Mouse (Mus musculus): ENCODE data around the gene Bloc1s4. TPM values are rescaled to one million over a fixed set of nuclear protein-coding genes. Genes with fewer than 3 reads are reported as not detected.

The Bloc1s4 gene
- polyA plus RNA-seq, 1 experiment from 2014 or later: 16.3 TPM

DNA sequence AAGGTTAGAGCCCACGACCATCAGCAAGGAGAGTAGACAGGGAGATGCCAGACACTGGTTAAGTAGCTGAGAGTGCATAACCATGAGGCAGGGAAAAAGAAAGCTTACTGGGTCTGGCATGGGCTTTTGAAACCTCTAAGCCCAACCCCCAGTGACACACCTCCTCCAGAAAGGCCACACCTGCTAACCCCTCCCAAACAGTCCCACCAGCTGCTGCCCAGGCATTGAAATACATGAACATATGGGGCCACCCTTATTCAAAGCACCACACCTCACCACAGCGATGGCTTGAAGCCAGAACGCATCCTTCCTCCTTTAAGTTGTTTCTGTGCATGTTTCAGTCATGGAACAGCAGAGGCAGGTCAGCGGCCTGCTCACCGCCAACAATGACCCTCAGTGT, 24.1 kb upstream of the Bloc1s4 start:
- Histone ChIP-seq H3K9me3 (replicated peaks) (no peaks in the 10 kb centered on the region), H3K4me3 (replicated peaks) (no peak overlapping the region), H3K9ac (no peak overlapping the region), H3K27ac (replicated peaks) (no peak overlapping the region), H3K27me3 (no peaks in the 10 kb centered on the region), H3K36me3 (replicated peaks) (no peaks in the 10 kb centered on the region), H3K4me2 (no peak overlapping the region), H3K4me1 (replicated peaks) (no peaks in the 10 kb centered on the region)
- no peak for ATAC-seq (ENCODE audit: insufficient read depth)
- WGBS (ENCODE audit: insufficient replicate concordance): 68% methylated on average over 5 of the region's 5 CpGs

GRCm38 (mm10) chr5:36769603-36770002, 21.2 kb upstream of the Bloc1s4 start:
- no peak overlapping the region for H3K9ac ChIP-seq
- H3K9me3 ChIP-seq (replicated peaks): no peaks in the 10 kb centered on the region
- WGBS (ENCODE audit: insufficient replicate concordance): 32% methylated on average over 3 of the region's 3 CpGs

GRCm38 (mm10) chr5:36766958-36767703, 18.7 kb upstream of the Bloc1s4 start:
- ATAC-seq (ENCODE audit: insufficient read depth): no peak
- no peaks in the 10 kb centered on the region; the same call in 1 of the 2 replicates for H3K4me1 ChIP-seq (replicated peaks)
- no peak overlapping the region for H3K4me2 ChIP-seq
- H3K9ac ChIP-seq: no peak overlapping the region
- H3K4me3 ChIP-seq (replicated peaks): no peak overlapping the region
- H3K9me3 ChIP-seq (replicated peaks): no peaks in the 10 kb centered on the region
- H3K27ac ChIP-seq (replicated peaks): no peak overlapping the region
- no peaks in the 10 kb centered on the region for H3K27me3 ChIP-seq
- no peaks in the 10 kb centered on the region for H3K36me3 ChIP-seq (replicated peaks)
- WGBS (ENCODE audit: insufficient replicate concordance): 16% methylated on average over 10 of the region's 10 CpGs

More at GRCm38 (mm10) chr5:36769603-36770002, 21.2 kb upstream of the Bloc1s4 start:
- Histone ChIP-seq H3K4me3 (replicated peaks) (no peak overlapping the region), H3K4me1 (replicated peaks) (no peaks in the 10 kb centered on the region), H3K27me3 (no peaks in the 10 kb centered on the region), H3K4me2 (no peak overlapping the region), H3K36me3 (replicated peaks) (no peaks in the 10 kb centered on the region), H3K27ac (replicated peaks) (no peak overlapping the region)
- ATAC-seq (ENCODE audit: insufficient read depth): no peak

DNA sequence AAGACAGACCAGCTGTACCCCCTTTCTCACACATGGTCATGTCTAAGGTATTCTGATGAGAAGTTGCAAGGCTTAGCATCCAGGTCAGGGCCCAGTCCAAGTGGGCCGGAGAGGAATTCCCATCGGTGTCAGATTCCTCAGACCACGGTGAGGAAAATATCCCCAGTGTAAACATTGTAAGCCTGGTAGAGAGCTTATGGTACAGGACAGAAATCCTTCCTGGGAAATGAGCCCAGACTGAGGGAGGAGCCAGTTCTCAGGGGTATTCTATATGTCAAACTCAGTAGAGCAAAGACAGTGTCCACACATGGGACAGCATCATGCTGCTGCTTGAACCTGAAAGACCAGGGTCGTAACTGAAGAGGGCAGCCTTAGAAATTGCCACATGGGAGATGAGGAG, 11.4 kb upstream of the Bloc1s4 start:
- ATAC-seq (ENCODE audit: insufficient read depth): no peak
- no peaks in the 10 kb centered on the region; the same call in 1 of the 2 replicates for H3K4me1 ChIP-seq (replicated peaks)
- WGBS (ENCODE audit: insufficient replicate concordance): 64% methylated on average over 4 of the region's 4 CpGs
- no peaks in the 10 kb centered on the region for H3K36me3 ChIP-seq (replicated peaks)
- no peak overlapping the region for H3K27ac ChIP-seq (replicated peaks)
- H3K4me2 ChIP-seq: no peak overlapping the region
- H3K9ac ChIP-seq: no peak overlapping the region
- no peaks in the 10 kb centered on the region for H3K9me3 ChIP-seq (replicated peaks)
- H3K4me3 ChIP-seq (replicated peaks): no peak overlapping the region
- peaks cover 3% of the 10 kb centered on the region; the same call in 1 of the 2 replicates for H3K27me3 ChIP-seq

- H3K9me3 ChIP-seq (replicated peaks): no peaks in the 10 kb centered on the region
- ATAC-seq (ENCODE audit: insufficient read depth): no peak
- no peaks in the 10 kb centered on the region for H3K36me3 ChIP-seq (replicated peaks)
- H3K27me3 ChIP-seq: peaks cover 16% of the 10 kb centered on the region; the same call in 1 of the 2 replicates
- no peak overlapping the region for H3K4me2 ChIP-seq
- 66% methylated on average over 5 of the region's 5 CpGs for WGBS (ENCODE audit: insufficient replicate concordance)
- no peak overlapping the region for H3K4me3 ChIP-seq (replicated peaks)
- no peak overlapping the region for H3K9ac ChIP-seq
- H3K27ac ChIP-seq (replicated peaks): no peak overlapping the region
- H3K4me1 ChIP-seq (replicated peaks): no peaks in the 10 kb centered on the region
These were observed 8.6 kb upstream of the Bloc1s4 start for GRCm38 (mm10) chr5:36757033-36757432.

- Histone ChIP-seq H3K4me2 (no peak overlapping the region), H3K27me3 (peaks cover 23% of the 10 kb centered on the region; the same call in 1 of the 2 replicates), H3K9ac (no peak overlapping the region), H3K9me3 (replicated peaks) (no peaks in the 10 kb centered on the region), H3K4me3 (replicated peaks) (no peak overlapping the region), H3K27ac (replicated peaks) (no peak overlapping the region), H3K36me3 (replicated peaks) (no peaks in the 10 kb centered on the region), H3K4me1 (replicated peaks) (peaks cover 28% of the 10 kb centered on the region)
- WGBS (ENCODE audit: insufficient replicate concordance): 58% methylated on average over 9 of the region's 9 CpGs
- ATAC-seq (ENCODE audit: insufficient read depth): no peak
These were observed 1.9 kb upstream of the Bloc1s4 start for GRCm38 (mm10) chr5:36750119-36751078.

DNA sequence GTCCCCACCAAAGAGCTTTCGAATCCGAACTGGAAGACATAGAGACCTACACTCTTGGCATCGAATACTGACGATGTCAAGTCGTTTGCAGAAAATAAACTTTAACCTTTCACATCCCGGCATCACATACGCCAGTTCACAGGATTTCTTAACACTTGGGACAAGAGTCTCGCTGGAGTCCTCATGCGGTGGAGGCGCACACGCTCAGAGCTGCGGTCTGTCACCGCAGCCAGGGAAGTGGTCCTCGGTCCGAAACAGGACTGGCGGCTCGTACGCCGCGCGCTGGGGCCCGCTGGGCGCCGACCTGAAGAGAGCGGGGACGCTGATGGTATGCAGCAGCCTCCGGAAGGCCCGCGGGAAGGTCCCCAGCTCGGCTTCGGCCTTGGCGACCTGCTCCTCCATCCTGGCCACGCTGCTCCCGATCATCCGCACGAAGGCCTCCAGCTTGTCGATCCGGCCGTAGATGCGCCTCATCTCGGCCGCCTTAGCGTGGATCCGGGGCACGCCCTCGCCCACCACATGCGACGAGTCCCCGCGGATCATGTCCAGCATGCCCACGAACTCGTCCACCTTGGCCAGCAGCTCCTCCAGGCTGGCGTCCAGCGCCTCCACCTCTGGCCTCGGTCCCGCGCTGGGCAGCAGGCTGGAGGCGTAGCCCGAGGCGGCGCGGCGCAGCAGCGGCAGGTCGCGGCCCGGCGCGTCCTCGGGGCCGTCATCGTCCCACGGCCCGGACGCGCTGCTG, 485 bp downstream of the Bloc1s4 start:
- WGBS (ENCODE audit: insufficient replicate concordance): 2% methylated on average over 76 of the region's 76 CpGs
- H3K27me3 ChIP-seq: peaks cover 12% of the 10 kb centered on the region; the same call in 1 of the 2 replicates
- H3K9ac ChIP-seq: peak overlapping the region; percentile 93
- H3K4me2 ChIP-seq: peak overlapping the region; percentile 93
- no peaks in the 10 kb centered on the region for H3K9me3 ChIP-seq (replicated peaks)
- H3K4me3 ChIP-seq (replicated peaks): peak overlapping the region; percentile 98
- H3K4me1 ChIP-seq (replicated peaks): peaks cover 30% of the 10 kb centered on the region
- ATAC-seq (ENCODE audit: insufficient read depth): peak; percentile 72
- peak overlapping the region; percentile 74 for H3K27ac ChIP-seq (replicated peaks)
- H3K36me3 ChIP-seq (replicated peaks): no peaks in the 10 kb centered on the region

DNA sequence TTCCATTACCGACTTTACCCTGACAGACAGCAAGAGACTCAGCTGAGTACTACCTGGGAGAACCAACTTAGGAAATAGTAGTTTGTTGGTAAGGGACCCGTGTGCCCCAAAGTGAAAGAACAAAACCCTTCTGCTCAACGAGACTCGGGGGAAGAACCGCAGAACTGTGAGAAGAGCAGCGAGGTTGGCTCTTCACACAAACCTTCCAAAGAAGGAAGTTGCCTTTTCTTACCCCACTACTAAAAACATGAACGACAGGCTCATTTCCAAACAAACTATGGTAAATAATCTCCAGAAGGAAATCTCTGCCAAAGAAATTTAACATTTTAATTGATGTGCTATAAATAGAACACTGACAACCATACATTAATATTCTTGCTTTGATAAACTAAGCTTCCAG, 1.4 kb downstream of the Bloc1s4 start:
- ATAC-seq (ENCODE audit: insufficient read depth): no peak
- peak overlapping the region; percentile 98 for H3K4me3 ChIP-seq (replicated peaks)
- peaks cover 36% of the 10 kb centered on the region for H3K4me1 ChIP-seq (replicated peaks)
- H3K4me2 ChIP-seq: peak overlapping the region; percentile 93
- peaks cover 10% of the 10 kb centered on the region; the same call in 1 of the 2 replicates for H3K27me3 ChIP-seq
- 38% methylated on average over 7 of the region's 7 CpGs for WGBS (ENCODE audit: insufficient replicate concordance)
- peak overlapping the region; percentile 30 for H3K9ac ChIP-seq
- H3K9me3 ChIP-seq (replicated peaks): no peaks in the 10 kb centered on the region
- H3K36me3 ChIP-seq (replicated peaks): no peaks in the 10 kb centered on the region
- H3K27ac ChIP-seq (replicated peaks): no peak overlapping the region

- WGBS (ENCODE audit: insufficient replicate concordance): 37% methylated on average over 16 of the region's 16 CpGs
- no peaks in the 10 kb centered on the region for H3K27me3 ChIP-seq
- H3K36me3 ChIP-seq (replicated peaks): no peaks in the 10 kb centered on the region
- H3K4me3 ChIP-seq (replicated peaks): peak overlapping the region; percentile 15
- H3K4me1 ChIP-seq (replicated peaks): peaks cover 68% of the 10 kb centered on the region
- no peaks in the 10 kb centered on the region for H3K9me3 ChIP-seq (replicated peaks)
- no peak for ATAC-seq (ENCODE audit: insufficient read depth)
- H3K4me2 ChIP-seq: peak overlapping the region; percentile 42
- no peak overlapping the region for H3K9ac ChIP-seq
- H3K27ac ChIP-seq (replicated peaks): no peak overlapping the region
These were observed 6.2 kb downstream of the Bloc1s4 start for GRCm38 (mm10) chr5:36742126-36742848.

- Histone ChIP-seq H3K36me3 (replicated peaks) (no peaks in the 10 kb centered on the region), H3K4me1 (replicated peaks) (peaks cover 72% of the 10 kb centered on the region), H3K27me3 (no peaks in the 10 kb centered on the region), H3K9me3 (replicated peaks) (no peaks in the 10 kb centered on the region), H3K27ac (replicated peaks) (peak overlapping the region; percentile 93; the same call in 1 of the 2 replicates), H3K4me3 (replicated peaks) (no peak overlapping the region), H3K9ac (no peak overlapping the region), H3K4me2 (no peak overlapping the region)
- WGBS (ENCODE audit: insufficient replicate concordance): 61% methylated on average over 4 of the region's 4 CpGs
- ATAC-seq (ENCODE audit: insufficient read depth): no peak
These were observed 8.6 kb downstream of the Bloc1s4 start for GRCm38 (mm10) chr5:36739829-36740228.

All from liver, embryonic 15.5 days (tissue).